Mouse (Mus musculus): ENCODE results near the gene 1810010H24Rik. TPM values are rescaled to one million over a fixed set of nuclear protein-coding genes. Genes with fewer than 3 reads are reported as not detected.
"Not testable (repeated sequence)": the region's sequence is repeated elsewhere in the genome, so short reads cannot be mapped to it uniquely, and the experiment has no call there.

Gene 1810010H24Rik
- polyA plus RNA-seq, 1 experiment from 2014 or later = 1.5 TPM

DNA sequence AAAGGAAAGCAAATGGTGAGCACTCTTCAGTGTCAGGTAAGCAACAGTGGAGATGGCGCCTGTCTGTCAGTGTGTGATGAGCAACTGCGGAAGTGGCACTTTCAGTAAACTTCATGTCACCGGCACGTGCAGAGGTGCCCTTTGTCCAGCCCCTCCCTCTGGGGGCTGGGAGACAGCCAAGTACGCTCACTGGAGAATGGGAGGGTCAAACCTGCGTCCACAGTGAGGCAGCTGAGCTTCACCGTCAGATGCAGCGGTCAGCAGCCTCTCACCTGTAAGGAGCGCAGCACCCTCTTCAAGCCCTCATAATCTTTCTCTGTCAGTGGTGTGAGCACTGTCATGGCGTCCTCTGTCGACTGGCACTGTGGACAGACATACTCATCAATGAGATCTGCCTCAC, 17.9 kb downstream of the 1810010H24Rik start:
- no peaks in the 10 kb centered on the region for H3K27me3 ChIP-seq (ENCODE audit: control insufficient read depth, insufficient read depth, low read length)
- no peak overlapping the region for H3K9ac ChIP-seq (ENCODE audit: low read length)
- H3K36me3 ChIP-seq (ENCODE audit: control insufficient read depth, insufficient read depth, low read length) = peaks cover 14% of the 10 kb centered on the region
- DNase-seq (ENCODE audit: low spot score) (no peak), ATAC-seq (ENCODE audit: insufficient number of reproducible peaks, low FRiP score, low TSS enrichment, low read depth) (no peak)
- H3K4me3 ChIP-seq (ENCODE audit: low read depth, low read length) = no peak overlapping the region
- 94% methylated on average over 11 of the region's 11 CpGs for WGBS
- H3K27ac ChIP-seq (replicated peaks; ENCODE audit: low read depth, low read length) = no peak overlapping the region
- H3K4me1 ChIP-seq (ENCODE audit: control insufficient read depth, insufficient read depth, low read length) = no peaks in the 10 kb centered on the region
- H3K4me2 ChIP-seq (ENCODE audit: low read depth, severe bottlenecking) = no peak overlapping the region
- no peaks in the 10 kb centered on the region for H3K9me3 ChIP-seq (ENCODE audit: control insufficient read depth, low read length)

DNA sequence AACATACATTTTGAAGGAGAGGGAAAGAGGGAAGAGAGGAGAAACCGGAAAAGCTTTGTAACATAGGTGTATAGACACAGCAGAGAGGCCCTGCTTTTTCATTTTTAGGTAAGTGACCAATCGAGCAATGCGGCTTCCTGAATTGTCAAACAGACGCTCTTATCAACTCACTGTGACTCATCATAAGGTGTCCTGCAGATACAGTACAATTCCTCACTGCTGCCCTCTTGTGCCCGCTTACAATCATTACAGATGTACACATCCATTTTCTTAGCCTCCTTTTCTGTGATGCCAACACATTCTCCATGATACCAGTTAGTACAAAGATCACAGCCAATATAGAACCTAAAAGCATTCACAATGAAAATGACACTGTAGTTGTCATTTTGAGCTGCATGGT, 18.8 kb downstream of the 1810010H24Rik start:
- Histone ChIP-seq H3K9me3 (ENCODE audit: control insufficient read depth, low read length) (no peaks in the 10 kb centered on the region), H3K4me3 (ENCODE audit: low read depth, low read length) (no peak overlapping the region), H3K27me3 (ENCODE audit: control insufficient read depth, insufficient read depth, low read length) (no peaks in the 10 kb centered on the region), H3K27ac (replicated peaks; ENCODE audit: low read depth, low read length) (no peak overlapping the region), H3K4me2 (ENCODE audit: low read depth, severe bottlenecking) (no peak overlapping the region), H3K36me3 (ENCODE audit: control insufficient read depth, insufficient read depth, low read length) (peaks cover 14% of the 10 kb centered on the region), H3K9ac (ENCODE audit: low read length) (no peak overlapping the region), H3K4me1 (ENCODE audit: control insufficient read depth, insufficient read depth, low read length) (no peaks in the 10 kb centered on the region)
- no peak for ATAC-seq (ENCODE audit: insufficient number of reproducible peaks, low FRiP score, low TSS enrichment, low read depth)
- peak; percentile 60 for DNase-seq (ENCODE audit: low spot score)
- 65% methylated on average over 5 of the region's 5 CpGs for WGBS

DNA sequence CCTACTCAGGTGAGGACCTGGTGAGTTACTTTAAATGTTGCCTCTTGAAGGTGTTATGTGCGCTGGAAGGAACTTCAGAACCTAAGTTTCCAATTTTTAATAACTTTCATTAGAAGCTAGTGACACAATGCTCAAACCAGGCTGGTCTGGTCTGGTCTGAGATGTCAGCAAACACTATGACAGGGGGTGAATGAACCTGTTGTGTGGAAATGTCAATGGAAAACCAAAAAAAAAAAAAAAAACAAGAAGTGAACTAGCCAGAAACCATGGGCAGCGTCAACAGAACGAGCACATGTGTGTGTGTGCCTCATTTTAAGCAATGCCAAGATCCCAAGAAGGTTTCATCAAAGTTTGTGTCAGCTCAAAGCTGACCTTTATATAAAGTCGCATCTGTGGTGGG, 20.1 kb downstream of the 1810010H24Rik start:
- no peak overlapping the region for H3K4me2 ChIP-seq (ENCODE audit: low read depth, severe bottlenecking)
- H3K9me3 ChIP-seq (ENCODE audit: control insufficient read depth, low read length) = no peaks in the 10 kb centered on the region
- no peak overlapping the region for H3K9ac ChIP-seq (ENCODE audit: low read length)
- ATAC-seq (ENCODE audit: insufficient number of reproducible peaks, low FRiP score, low TSS enrichment, low read depth) (no peak), DNase-seq (ENCODE audit: low spot score) (no peak)
- H3K4me3 ChIP-seq (ENCODE audit: low read depth, low read length) = no peak overlapping the region
- no peak overlapping the region for H3K27ac ChIP-seq (replicated peaks; ENCODE audit: low read depth, low read length)
- no peaks in the 10 kb centered on the region for H3K27me3 ChIP-seq (ENCODE audit: control insufficient read depth, insufficient read depth, low read length)
- peaks cover 14% of the 10 kb centered on the region for H3K36me3 ChIP-seq (ENCODE audit: control insufficient read depth, insufficient read depth, low read length)
- H3K4me1 ChIP-seq (ENCODE audit: control insufficient read depth, insufficient read depth, low read length) = no peaks in the 10 kb centered on the region
- 98% methylated on average over 4 of the region's 4 CpGs for WGBS

DNA sequence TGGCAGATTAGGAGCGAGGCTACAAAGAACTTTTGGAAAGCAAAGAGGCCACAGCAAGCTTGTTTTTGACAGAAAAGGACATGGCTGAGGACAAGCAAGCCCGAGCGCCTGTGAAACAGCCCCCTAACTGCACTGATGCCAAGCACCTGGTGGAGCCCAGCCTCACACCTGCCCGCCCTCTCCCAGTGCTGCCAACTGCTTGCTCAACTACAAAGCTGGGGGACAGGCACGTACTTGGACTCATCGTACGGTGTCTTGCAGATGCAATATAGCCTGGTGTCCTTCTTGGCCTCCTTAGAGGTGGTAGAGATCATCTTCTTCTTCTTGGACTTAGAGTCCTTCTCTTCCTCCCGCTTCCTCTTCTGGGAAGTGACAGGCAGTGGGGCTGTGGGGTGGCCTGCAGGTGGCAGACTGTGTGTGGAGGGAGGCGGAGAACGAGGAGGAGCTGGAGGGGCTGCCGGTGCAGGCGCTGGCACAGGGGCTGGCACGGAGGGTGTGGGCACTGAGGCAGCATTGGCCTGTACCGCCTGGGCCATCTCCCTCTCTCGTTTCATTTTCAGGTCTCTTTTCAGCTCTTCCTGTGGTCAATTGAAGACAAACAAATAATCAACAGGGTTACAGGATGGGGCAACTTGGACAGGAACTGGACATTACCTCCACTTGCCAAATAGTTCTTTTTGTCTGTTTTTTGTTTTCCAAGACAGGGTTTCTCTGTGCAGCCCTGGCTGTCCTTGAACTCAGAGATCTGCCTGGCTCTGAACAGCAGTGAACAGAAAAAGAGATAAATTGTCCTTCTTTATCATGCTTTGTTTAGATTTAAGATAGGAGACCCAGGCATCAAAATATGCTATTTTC, 21.5 kb downstream of the 1810010H24Rik start:
- 90% methylated on average over 15 of the region's 15 CpGs for WGBS
- no peak for DNase-seq (ENCODE audit: low spot score)
- peaks cover 18% of the 10 kb centered on the region for H3K36me3 ChIP-seq (ENCODE audit: control insufficient read depth, insufficient read depth, low read length)
- H3K4me2 ChIP-seq (ENCODE audit: low read depth, severe bottlenecking) = no peak overlapping the region
- ATAC-seq (ENCODE audit: insufficient number of reproducible peaks, low FRiP score, low TSS enrichment, low read depth) = no peak
- no peaks in the 10 kb centered on the region for H3K27me3 ChIP-seq (ENCODE audit: control insufficient read depth, insufficient read depth, low read length)
- no peak overlapping the region for H3K4me3 ChIP-seq (ENCODE audit: low read depth, low read length)
- no peak overlapping the region for H3K9ac ChIP-seq (ENCODE audit: low read length)
- no peak overlapping the region for H3K27ac ChIP-seq (replicated peaks; ENCODE audit: low read depth, low read length)
- no peaks in the 10 kb centered on the region for H3K9me3 ChIP-seq (ENCODE audit: control insufficient read depth, low read length)
- H3K4me1 ChIP-seq (ENCODE audit: control insufficient read depth, insufficient read depth, low read length) = no peaks in the 10 kb centered on the region

DNA sequence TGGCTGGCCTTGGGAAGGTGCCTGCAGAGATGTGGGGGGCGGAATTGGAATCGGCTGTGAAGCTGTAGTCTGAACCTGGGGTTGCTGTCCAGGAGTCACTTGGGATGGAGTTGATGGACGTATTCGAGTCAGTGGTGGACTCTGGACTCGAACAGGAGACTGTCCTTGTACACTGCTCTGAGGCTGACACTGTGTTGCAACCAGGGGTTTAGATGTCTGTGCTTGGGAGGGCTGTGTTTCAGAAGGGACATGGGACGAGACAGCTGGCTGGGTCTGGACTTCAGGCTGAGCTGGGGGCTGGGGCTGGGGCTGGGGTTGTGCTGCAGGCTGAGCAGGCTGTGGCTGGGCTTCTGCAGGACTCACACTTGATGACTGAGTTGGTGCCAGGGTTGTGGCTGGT, 29.4 kb downstream of the 1810010H24Rik start:
- Histone ChIP-seq H3K9ac (ENCODE audit: low read length) (no peak overlapping the region), H3K9me3 (ENCODE audit: control insufficient read depth, low read length) (no peaks in the 10 kb centered on the region), H3K27me3 (ENCODE audit: control insufficient read depth, insufficient read depth, low read length) (no peaks in the 10 kb centered on the region), H3K36me3 (ENCODE audit: control insufficient read depth, insufficient read depth, low read length) (peaks cover 46% of the 10 kb centered on the region), H3K4me3 (ENCODE audit: low read depth, low read length) (no peak overlapping the region), H3K4me2 (ENCODE audit: low read depth, severe bottlenecking) (no peak overlapping the region), H3K4me1 (ENCODE audit: control insufficient read depth, insufficient read depth, low read length) (no peaks in the 10 kb centered on the region), H3K27ac (replicated peaks; ENCODE audit: low read depth, low read length) (no peak overlapping the region)
- 93% methylated on average over 6 of the region's 6 CpGs for WGBS
- ATAC-seq (ENCODE audit: insufficient number of reproducible peaks, low FRiP score, low TSS enrichment, low read depth) (no peak), DNase-seq (ENCODE audit: low spot score) (no peak)

DNA sequence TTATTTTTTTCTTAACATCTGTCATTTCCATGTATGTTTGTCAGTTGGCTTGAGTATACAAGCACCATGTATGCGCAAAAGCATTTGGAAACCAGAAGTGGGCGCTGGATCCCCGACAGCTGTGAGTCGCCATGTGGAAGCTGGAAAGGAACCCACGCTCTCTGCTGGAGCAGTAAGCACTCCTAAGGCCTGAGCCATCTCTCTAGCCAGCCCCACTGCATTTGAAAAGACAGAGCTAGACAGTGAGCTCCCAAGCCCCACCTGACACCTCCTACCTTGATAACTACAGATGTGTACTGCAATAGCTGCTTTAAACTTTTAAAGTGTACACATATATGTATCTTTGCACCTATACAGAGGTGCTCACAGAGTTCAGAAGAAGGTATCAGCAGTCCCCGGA, 31.9 kb downstream of the 1810010H24Rik start:
- H3K27ac ChIP-seq (replicated peaks; ENCODE audit: low read depth, low read length) = no peak overlapping the region
- ATAC-seq (ENCODE audit: insufficient number of reproducible peaks, low FRiP score, low TSS enrichment, low read depth) (no peak), DNase-seq (ENCODE audit: low spot score) (no peak)
- H3K4me2 ChIP-seq (ENCODE audit: low read depth, severe bottlenecking) = no peak overlapping the region
- no peak overlapping the region for H3K4me3 ChIP-seq (ENCODE audit: low read depth, low read length)
- H3K9ac ChIP-seq (ENCODE audit: low read length) = no peak overlapping the region
- WGBS = 95% methylated on average over 6 of the region's 6 CpGs
- no peaks in the 10 kb centered on the region for H3K4me1 ChIP-seq (ENCODE audit: control insufficient read depth, insufficient read depth, low read length)
- H3K36me3 ChIP-seq (ENCODE audit: control insufficient read depth, insufficient read depth, low read length) = peaks cover 55% of the 10 kb centered on the region
- H3K9me3 ChIP-seq (ENCODE audit: control insufficient read depth, low read length) = no peaks in the 10 kb centered on the region
- H3K27me3 ChIP-seq (ENCODE audit: control insufficient read depth, insufficient read depth, low read length) = no peaks in the 10 kb centered on the region

DNA sequence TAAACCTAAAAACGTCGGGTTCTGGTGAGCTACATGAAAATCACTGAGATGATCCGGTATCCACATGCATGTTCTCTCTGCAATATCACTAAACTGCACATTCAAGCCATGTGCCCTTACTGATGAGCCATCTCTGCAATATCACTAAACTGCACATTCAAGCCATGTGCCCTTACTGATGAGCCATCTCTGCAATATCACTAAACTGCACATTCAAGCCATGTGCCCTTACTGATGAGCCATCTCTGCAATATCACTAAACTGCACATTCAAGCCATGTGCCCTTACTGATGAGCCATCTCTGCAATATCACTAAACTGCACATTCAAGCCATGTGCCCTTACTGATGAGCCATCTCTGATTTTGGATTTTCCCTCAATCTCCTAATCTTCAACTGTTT, 34.2 kb downstream of the 1810010H24Rik start:
- H3K9me3 ChIP-seq (ENCODE audit: control insufficient read depth, low read length); H3K9ac ChIP-seq (ENCODE audit: low read length); H3K4me1 ChIP-seq (ENCODE audit: control insufficient read depth, insufficient read depth, low read length); H3K27me3 ChIP-seq (ENCODE audit: control insufficient read depth, insufficient read depth, low read length); ATAC-seq (ENCODE audit: insufficient number of reproducible peaks, low FRiP score, low TSS enrichment, low read depth); H3K4me3 ChIP-seq (ENCODE audit: low read depth, low read length); DNase-seq (ENCODE audit: low spot score); H3K27ac ChIP-seq (replicated peaks; ENCODE audit: low read depth, low read length); H3K4me2 ChIP-seq (ENCODE audit: low read depth, severe bottlenecking): not testable (repeated sequence)
- peaks cover 51% of the 10 kb centered on the region for H3K36me3 ChIP-seq (ENCODE audit: control insufficient read depth, insufficient read depth, low read length)
- WGBS = 92% methylated on average over 3 of the region's 3 CpGs

DNA sequence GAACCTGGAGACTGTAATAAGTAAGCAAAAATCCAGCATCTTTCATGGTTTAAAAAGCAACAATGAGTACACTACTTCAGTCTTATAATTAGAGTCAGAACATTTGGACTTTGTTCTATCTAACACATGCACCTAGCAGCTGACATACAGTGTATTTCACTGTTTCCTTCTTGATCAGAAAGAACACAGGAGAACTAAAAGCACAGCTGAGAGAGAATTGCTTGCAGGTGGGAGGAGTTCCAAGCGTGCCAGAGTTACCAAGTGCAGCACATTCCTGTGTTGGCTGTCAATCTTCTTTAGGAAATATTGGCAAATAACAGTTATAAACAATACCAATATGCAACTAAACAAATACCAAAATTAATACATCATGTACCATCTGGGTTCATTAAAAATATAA, 35.5 kb downstream of the 1810010H24Rik start:
- no peak overlapping the region for H3K27ac ChIP-seq (replicated peaks; ENCODE audit: low read depth, low read length)
- no peak overlapping the region for H3K9ac ChIP-seq (ENCODE audit: low read length)
- H3K27me3 ChIP-seq (ENCODE audit: control insufficient read depth, insufficient read depth, low read length) = no peaks in the 10 kb centered on the region
- no peaks in the 10 kb centered on the region for H3K9me3 ChIP-seq (ENCODE audit: control insufficient read depth, low read length)
- WGBS = 89% methylated on average over 1 of the region's 1 CpGs
- H3K4me2 ChIP-seq (ENCODE audit: low read depth, severe bottlenecking) = no peak overlapping the region
- no peak overlapping the region for H3K4me3 ChIP-seq (ENCODE audit: low read depth, low read length)
- peaks cover 51% of the 10 kb centered on the region for H3K36me3 ChIP-seq (ENCODE audit: control insufficient read depth, insufficient read depth, low read length)
- no peak for DNase-seq (ENCODE audit: low spot score)
- no peaks in the 10 kb centered on the region for H3K4me1 ChIP-seq (ENCODE audit: control insufficient read depth, insufficient read depth, low read length)
- ATAC-seq (ENCODE audit: insufficient number of reproducible peaks, low FRiP score, low TSS enrichment, low read depth) = no peak

DNA sequence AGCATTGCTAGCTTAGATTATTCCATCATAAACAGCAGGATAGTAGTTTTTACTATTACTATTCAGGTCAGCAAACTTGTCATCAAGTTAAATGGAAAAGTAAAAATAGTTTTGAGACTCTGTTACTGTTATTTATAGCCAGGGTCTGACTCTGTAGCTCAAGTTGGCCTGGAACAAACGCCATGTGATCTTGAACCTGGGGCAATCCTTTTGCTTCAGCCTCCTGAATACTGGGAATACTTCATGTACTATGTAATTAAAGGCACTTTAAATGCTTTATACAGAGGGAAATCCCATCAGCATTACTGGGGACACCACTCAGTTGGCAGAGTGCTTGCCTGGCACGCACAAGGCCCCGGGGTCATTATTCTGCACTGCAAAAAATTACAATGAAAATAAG, 37.6 kb downstream of the 1810010H24Rik start:
- ATAC-seq (ENCODE audit: insufficient number of reproducible peaks, low FRiP score, low TSS enrichment, low read depth) (no peak), DNase-seq (ENCODE audit: low spot score) (no peak)
- WGBS = 95% methylated on average over 3 of the region's 3 CpGs
- Histone ChIP-seq H3K36me3 (ENCODE audit: control insufficient read depth, insufficient read depth, low read length) (peaks cover 44% of the 10 kb centered on the region), H3K9me3 (ENCODE audit: control insufficient read depth, low read length) (no peaks in the 10 kb centered on the region), H3K4me2 (ENCODE audit: low read depth, severe bottlenecking) (no peak overlapping the region), H3K27ac (replicated peaks; ENCODE audit: low read depth, low read length) (no peak overlapping the region), H3K9ac (ENCODE audit: low read length) (no peak overlapping the region), H3K27me3 (ENCODE audit: control insufficient read depth, insufficient read depth, low read length) (no peaks in the 10 kb centered on the region), H3K4me1 (ENCODE audit: control insufficient read depth, insufficient read depth, low read length) (no peaks in the 10 kb centered on the region), H3K4me3 (ENCODE audit: low read depth, low read length) (no peak overlapping the region)

All from limb, embryonic 11.5 days (tissue).